Mouse (Mus musculus): ENCODE measurements around the gene Nr1d1. TPM values are rescaled to one million over a fixed set of nuclear protein-coding genes. Genes with fewer than 3 reads are reported as not detected.
A peak's percentile ranks its signal among the peaks of the same experiment; 100 is the strongest.

The Nr1d1 gene
- 100 to 1,000 TPM in 1 of 2 experiments, 10 to 100 TPM in 1; 98.0 to 119 TPM for total RNA-seq (2021)
- long read RNA-seq, experiment 1, transcript Nr1d1-201 (8 exons, 2,721 nt) = major isoform, 14 of 110 reads
- long read RNA-seq, experiment 1, partial matches to known transcripts = 63 of 110 reads
- long read RNA-seq, experiment 1, other reads (novel, unspliced or antisense) = 33 of 110 reads
- long read RNA-seq, experiment 2, transcript Nr1d1-201 (8 exons, 2,721 nt) = major isoform, 26 of 117 reads
- long read RNA-seq, experiment 2, partial matches to known transcripts = 68 of 117 reads
- long read RNA-seq, experiment 2, other reads (novel, unspliced or antisense) = 23 of 117 reads

GRCm38 (mm10) chr11:98774582-98775347 lies at the start of gene Nr1d1:
Gene Nr1d1, minus strand, starts transcription at chr11:98775333.
- peak; percentile 23 for DNase-seq

- DNase-seq = no peak
These were observed 45.8 kb upstream of the Nr1d1 start for GRCm38 (mm10) chr11:98820968-98821367.

- DNase-seq = no peak
These were observed 41.6 kb upstream of the Nr1d1 start for GRCm38 (mm10) chr11:98816706-98817239.

GRCm38 (mm10) chr11:98810686-98811085 lies 35.6 kb upstream of the Nr1d1 start:
- no peak for DNase-seq

GRCm38 (mm10) chr11:98809457-98810290 lies 34.5 kb upstream of the Nr1d1 start:
- DNase-seq = peak; percentile 98

- no peak for DNase-seq
These were observed 33.3 kb upstream of the Nr1d1 start for GRCm38 (mm10) chr11:98808417-98808816.

- DNase-seq = no peak
These were observed 29.5 kb upstream of the Nr1d1 start, which contains the start of gene Casc3 for GRCm38 (mm10) chr11:98804605-98805004. Gene Casc3, plus strand, starts transcription at chr11:98804905.

- no peak for DNase-seq
These were observed 22.8 kb upstream of the Nr1d1 start for GRCm38 (mm10) chr11:98797909-98798308.

- DNase-seq = peak; percentile 29
These were observed 22.2 kb upstream of the Nr1d1 start for GRCm38 (mm10) chr11:98797306-98797705.

- peak; percentile 56 for DNase-seq
These were observed 21.5 kb upstream of the Nr1d1 start for GRCm38 (mm10) chr11:98796515-98797216.

GRCm38 (mm10) chr11:98795714-98796514 lies 20.8 kb upstream of the Nr1d1 start:
- peak; percentile 64 for DNase-seq

GRCm38 (mm10) chr11:98795015-98795713 lies 20.0 kb upstream of the Nr1d1 start, which contains the start of gene Msl1:
Gene Msl1, plus strand, starts transcription at chr11:98795516.
- peak; percentile 92 for DNase-seq

GRCm38 (mm10) chr11:98794469-98795014 lies 19.4 kb upstream of the Nr1d1 start:
- DNase-seq = no peak

GRCm38 (mm10) chr11:98792081-98792480 lies 16.9 kb upstream of the Nr1d1 start:
- DNase-seq = no peak

- no peak for DNase-seq
These were observed 16.3 kb upstream of the Nr1d1 start for GRCm38 (mm10) chr11:98791448-98791847.

GRCm38 (mm10) chr11:98790631-98791205 lies 15.6 kb upstream of the Nr1d1 start:
- DNase-seq = no peak

- DNase-seq = no peak
These were observed 14.7 kb upstream of the Nr1d1 start for GRCm38 (mm10) chr11:98789824-98790223.

- peak; percentile 43 for DNase-seq
These were observed 14.2 kb upstream of the Nr1d1 start for GRCm38 (mm10) chr11:98789219-98789807.
